Mouse (Mus musculus) gastrocnemius, postnatal 14 days (tissue): ENCODE results near the gene Pla1a. TPM values are rescaled to one million over a fixed set of nuclear protein-coding genes. Genes with fewer than 3 reads are reported as not detected.

Source experiments
- DNase-seq: peaks from one replicate; pipeline ENCODE4 v3.0.0; 2021; ENCODE audit warnings: mixed read lengths
- intact Hi-C: fragments of 180-260 bp; cut with DNase I; formaldehyde crosslinking; loops from one replicate; pipeline ENCODE4 v1.15.1; 2025; ENCODE audit warnings: low total_unique reads
- total RNA-seq, 2 experiments: library from RNA; stranded (reverse); gene quantifications; 2 replicates each; pipeline ENCODE4 v1.2.3; 2021

Gene Pla1a
- total RNA-seq, 2 experiments from 2014 or later, result 3.8 to 4.7 TPM

- intact Hi-C loops, result no loop called here
- peak; percentile 64 for DNase-seq
Observed at GRCm38 (mm10) chr16:38396155-38396554, 36.8 kb downstream of the Pla1a start.

DNA sequence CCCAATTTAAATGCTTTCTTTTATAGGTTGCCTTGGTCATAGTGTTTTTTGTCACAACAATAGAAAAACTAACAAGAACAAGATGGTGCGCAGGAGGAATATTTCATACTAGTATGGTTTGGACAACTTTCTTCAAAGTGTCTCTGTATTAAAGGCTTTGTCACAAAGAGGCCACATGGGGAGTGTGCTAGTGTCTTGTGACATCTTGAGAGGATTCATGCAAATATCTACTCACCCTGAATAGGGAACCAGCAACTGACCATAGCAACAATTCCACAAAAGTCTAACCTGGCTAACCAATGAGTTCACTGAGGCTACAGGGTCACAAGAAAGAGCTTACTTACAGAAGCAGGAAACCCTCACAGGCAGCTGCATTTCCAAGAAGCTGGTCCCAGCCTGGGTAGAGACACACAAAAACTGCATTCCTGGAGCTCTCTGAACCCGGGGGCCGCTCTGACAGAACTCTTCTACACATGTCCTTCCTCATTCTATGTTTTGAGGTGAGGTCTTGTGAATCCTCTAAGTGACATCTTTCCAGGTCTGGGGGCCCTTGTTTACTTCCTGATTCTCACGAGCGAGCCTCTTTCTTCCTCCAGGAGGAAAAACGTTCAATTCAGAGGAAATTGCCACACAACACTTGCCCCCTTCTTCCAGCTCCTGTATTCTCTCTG lies 37.8 kb downstream of the Pla1a start:
- intact Hi-C loops, result no loop called here
- no peak for DNase-seq

DNA sequence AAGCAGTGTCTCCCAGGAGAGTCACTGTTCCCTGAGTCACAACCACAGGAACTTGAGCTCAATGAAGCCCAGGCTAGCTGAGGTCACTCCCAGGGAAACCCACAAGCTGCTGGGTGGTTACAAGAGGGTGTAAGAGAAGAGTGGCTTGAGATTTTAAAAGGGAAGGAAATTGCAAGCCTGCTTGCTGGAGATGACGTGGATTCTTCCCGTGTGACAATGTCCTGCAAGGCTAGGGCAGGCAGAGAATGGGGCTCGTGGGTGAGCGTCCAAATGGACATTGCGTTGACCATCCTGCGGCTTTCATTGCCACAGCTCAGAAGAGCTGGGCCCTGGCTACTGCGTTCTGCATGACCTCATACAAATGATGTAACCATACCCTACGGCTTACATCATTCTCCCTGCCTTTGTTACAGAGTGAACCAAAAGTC lies 38.7 kb downstream of the Pla1a start:
- intact Hi-C loops, result no loop called here
- no peak for DNase-seq

DNA sequence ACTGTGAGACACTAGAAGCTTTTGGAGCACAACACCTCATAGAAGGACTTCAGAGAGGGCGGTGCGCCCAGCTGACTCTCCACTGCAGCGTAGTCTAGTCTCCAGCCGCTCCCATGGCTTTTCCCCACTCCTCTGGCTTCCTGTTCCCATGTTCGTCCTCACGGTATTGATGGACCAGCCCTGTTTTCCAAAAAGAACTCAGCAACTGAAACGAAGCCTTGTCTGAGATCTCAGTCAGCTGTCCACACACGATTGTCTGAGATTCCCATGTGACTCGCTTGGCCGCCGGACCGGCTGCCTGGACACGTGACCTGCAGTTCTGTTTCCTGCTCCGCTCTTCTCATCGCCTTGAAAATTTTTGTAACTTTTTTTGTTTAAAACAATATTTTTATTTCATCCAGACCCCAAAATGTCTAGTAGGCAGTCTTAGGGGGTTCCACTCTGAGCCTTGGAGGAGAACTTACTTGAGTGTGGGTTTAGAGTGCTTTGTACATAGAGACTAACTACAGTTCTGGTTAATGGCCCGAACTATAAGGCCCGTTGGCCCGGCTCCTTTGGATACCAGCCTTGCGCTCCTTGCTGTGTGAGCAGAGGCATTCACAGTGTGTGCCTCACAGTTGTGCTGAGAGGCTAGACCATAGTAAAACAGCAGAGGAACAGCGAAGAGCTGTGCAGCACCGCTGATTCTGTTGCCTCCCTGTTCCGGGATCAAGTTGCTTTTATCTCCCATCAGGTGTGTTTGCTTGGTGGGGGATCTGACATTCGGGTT lies 40.6 kb downstream of the Pla1a start:
- DNase-seq, result peak; percentile 74
- intact Hi-C loops, result no loop called here

DNA sequence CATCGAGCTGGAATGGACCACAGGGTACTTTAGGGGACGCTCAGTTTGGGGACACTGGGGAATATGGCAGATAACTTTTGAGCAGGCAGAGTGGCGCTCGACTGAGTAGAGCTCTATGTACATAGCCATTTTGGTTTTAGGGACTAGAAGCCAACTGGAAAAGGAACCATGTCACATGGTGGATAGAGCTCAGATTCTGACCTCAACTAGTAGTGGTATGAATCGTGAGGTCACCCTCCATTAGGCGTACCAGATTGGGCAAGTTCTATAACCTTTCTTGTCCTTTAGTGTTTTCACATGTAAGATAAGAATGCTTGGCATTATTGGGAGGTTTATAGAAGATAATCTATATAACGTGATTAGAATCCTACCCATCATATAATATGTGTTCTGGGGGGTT lies 42.6 kb downstream of the Pla1a start:
- intact Hi-C loops, result no loop called here
- no peak for DNase-seq

DNA sequence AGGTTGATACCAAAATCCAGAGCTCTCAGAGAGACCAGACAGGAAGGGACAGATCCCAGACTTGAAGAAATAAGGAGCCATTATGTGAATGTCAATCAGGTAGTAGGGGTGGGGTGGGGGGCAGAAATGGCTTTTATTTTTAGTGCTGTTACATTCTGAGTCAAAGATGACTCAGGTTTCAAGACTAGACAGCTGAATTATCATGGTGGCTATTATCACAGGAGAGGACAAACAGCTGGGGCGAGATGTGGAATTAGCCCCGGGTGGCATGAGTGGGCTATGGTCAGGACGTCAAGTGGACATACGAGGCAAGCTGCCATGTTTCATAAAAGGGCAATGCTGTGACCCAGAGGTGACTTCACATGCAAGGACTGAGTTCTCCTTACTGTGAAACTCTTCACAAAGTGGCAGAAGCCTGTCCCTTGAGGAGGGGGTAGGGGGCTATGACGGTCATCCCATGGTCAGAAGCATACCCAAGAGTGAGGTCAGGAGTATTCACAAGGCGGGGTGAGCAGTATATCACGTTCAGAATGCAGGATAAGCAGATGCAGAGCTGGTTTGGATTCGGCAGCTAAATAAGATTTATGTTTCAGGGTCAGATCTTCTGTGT lies 43.6 kb downstream of the Pla1a start:
- intact Hi-C loops, result no loop called here

DNA sequence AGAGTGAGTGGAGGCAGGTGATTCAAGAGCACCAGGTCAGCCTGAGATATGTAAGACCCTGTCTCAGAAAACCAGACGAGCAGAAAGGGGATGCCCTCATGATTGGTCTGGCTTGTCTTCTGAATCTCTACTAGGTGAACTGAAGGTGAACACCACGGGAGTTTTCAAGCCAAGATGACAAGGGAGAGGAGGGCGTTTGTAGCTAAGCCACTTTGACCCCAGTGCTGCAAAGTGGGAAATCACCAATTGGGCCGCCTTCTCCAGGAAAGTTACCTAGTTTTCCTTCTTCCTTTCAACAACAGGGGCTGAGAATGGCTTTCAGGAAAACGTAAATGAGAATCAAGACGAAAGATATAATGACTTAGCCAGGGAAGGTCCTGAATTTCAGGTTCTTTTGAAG lies 44.2 kb downstream of the Pla1a start:
- intact Hi-C loops, result no loop called here
- no peak for DNase-seq

More for the DNA sequence above, 43.6 kb downstream of the Pla1a start:
- no peak for DNase-seq

DNA sequence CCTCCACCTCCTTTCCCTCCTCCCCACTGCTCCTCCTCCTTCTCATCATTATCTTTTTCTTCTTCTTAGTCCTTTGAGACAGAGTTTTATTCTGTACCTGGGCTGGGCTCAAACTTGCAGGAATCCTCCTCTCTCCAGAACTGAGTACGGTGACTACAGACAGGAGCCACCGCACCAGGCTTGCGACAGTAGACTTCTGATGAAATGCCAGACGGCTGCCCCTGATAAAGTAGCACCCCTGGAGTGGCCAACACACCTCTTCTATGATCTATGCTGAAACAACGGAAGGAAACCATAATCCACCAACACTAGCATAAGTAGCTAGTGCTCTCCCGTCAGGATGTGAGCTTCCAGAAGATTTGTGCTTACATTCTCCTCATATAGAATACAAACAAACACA lies 45.6 kb downstream of the Pla1a start:
- no peak for DNase-seq
- intact Hi-C loops, result no loop called here

GRCm38 (mm10) chr16:38385700-38386099 lies 47.2 kb downstream of the Pla1a start:
- no peak for DNase-seq
- intact Hi-C loops, result no loop called here

DNA sequence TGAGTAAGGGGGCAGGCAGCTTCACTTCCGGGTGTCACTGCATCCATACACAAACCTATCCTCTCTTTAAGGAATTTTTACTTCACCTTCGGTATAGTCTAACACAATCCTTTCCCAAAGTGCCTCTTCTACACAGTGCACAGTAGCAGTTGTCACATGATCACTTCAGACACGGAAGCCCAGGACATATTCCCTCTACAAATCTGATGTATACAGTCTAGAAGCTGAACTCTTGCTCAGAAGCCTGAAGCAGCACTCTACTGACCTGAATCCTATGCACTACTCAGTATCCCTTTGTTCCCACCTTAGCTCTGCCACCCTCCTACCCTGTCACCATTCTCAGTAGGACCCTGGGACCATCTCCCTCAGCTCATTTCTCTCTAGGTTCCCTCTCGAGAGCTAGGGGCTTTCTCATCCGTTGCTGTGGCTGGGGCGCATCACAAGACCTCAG lies 47.7 kb downstream of the Pla1a start:
- intact Hi-C loops, result no loop called here
- DNase-seq, result no peak

- intact Hi-C loops, result no loop called here
- no peak for DNase-seq
Observed at GRCm38 (mm10) chr16:38383683-38384082, 49.3 kb downstream of the Pla1a start.

DNA sequence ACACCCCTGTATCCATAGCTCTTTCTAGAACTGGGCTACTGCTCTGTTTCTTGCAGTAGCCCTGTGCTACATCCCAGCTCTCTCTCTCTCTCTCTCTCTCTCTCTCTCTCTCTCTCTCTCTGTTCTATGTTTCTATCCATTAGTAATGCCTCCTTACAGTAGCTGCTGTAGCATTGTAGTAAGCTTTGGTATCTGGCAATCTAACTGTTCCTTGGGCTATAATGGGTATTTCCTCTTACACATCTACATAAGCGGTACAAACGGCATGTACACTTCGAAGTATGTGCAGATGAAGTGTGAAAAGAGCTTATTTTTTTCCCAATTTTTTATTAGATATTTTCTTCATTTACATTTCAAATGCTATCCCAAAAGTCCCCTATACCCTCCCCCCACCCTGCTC lies 53.0 kb downstream of the Pla1a start:
- intact Hi-C loops, result no loop called here
- DNase-seq, result no peak

GRCm38 (mm10) chr16:38379493-38379892 lies 53.5 kb downstream of the Pla1a start:
- no peak for DNase-seq
- intact Hi-C loops, result no loop called here

DNA sequence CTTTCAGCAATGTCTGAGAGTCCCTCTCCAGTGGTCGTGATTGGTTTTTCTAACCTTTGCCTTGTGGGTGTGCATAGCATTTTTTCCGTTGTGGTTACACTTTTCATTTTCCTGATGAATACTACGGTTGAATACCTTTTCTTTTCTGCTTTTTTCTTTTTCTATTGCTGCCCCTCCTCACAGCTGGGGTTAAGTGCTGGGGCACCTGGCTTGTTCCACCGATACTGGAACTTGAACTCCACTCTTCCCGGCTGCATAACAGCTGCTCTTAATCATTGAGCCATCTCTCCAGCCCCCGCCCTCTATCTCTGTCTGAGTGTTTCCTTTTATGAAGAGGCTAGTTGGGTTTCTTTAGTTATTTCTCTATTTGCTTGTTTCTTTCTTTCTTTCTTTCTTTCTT lies 53.9 kb downstream of the Pla1a start:
- intact Hi-C loops, result no loop called here
- no peak for DNase-seq

- intact Hi-C loops, result no loop called here
- DNase-seq, result no peak
Observed at GRCm38 (mm10) chr16:38378591-38378990, 54.4 kb downstream of the Pla1a start.

- peak; percentile 38 for DNase-seq
- intact Hi-C loops, result no loop called here
Observed at GRCm38 (mm10) chr16:38377546-38377945, 55.4 kb downstream of the Pla1a start.

DNA sequence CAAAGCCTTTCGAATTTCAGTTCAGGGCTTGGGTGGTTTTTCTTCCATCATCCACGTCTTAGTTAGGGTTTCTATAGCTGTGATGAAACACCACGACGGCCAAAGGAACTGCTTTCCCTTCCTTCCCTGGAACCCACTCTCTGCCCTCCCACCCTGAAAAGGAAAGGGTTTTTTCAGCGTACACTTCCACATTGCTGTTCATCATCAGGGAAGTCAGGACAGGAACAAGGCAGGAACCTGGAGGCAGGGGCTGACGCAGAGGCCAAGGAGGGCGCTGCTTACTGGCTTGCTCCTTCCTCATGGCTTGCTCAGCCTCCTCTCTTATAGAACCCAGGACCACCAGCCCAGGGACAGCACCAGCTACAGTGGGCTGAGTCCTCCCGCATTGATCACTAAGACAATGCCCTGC lies 56.1 kb downstream of the Pla1a start:
- DNase-seq, result no peak
- intact Hi-C loops, result no loop called here

DNA sequence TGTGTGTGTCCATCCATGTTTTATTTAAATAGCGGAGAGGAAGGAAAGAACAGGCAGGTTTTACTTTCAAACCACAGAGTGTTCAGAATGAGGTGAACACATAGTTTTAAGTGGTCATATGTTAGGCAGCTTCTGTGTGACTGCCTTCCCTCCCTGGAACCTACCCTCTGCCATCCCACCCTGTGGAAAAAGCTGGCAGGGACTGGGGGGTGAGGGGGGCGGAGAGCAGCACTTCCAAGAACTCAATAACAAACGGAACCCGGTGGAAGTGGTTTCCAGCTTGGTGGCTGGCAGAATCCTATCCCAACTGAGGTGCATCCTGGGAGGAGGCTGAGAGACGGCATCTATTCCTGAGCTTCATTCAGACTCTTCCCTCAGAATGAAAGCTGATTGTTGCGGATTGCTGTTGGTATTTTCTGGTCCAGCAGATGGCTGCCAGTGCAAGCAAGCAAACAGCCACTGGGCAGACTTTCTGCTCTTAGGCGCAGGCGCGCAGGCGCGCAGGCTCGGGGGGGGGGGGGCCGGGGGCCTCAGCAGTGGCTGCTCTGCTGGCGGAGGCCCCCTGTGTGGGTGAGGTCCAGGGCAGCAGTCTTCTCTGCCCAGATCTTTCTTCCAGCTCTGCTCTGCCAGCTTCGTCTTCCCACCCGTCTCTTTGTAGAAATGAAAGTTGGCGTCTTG lies 56.6 kb downstream of the Pla1a start:
- DNase-seq, result peak; percentile 56
- intact Hi-C loops, result no loop called here

GRCm38 (mm10) chr16:38375182-38375581 lies 57.8 kb downstream of the Pla1a start:
- no peak for DNase-seq
- intact Hi-C loops, result no loop called here
